In genomic region chr2:30590909-30591308, GRCm38 (mm10) we compare ENCODE assay signal across 8 mouse cellular contexts. TPM values are rescaled to one million over a fixed set of nuclear protein-coding genes. Genes with fewer than 3 reads are reported as not detected.
A peak's percentile ranks its signal among the peaks of the same experiment; 100 is the strongest.
DNase-seq lines count a peak whose midpoint lies in the region; ATAC-seq lines count a peak whose summit lies in the region.

No protein-coding gene starts in this region.

- ATAC-seq in frontal cortex, adult (ENCODE audit: low TSS enrichment) = peak; percentile 82
- peak; percentile 52 for ATAC-seq in activated CD4-positive, CD25-positive, alpha-beta regulatory T cell, adult 4 months
- ATAC-seq in embryonic facial prominence, embryonic 12.5 days (ENCODE audit: insufficient number of reproducible peaks, insufficient read depth, low FRiP score, low TSS enrichment) = no peak
- ATAC-seq in megakaryocyte, adult 5-6 weeks (ENCODE audit: poor library complexity, severe bottlenecking) = peak; percentile 78
- peak; percentile 70 for ATAC-seq in stomach, embryonic 14.5 days (ENCODE audit: insufficient number of reproducible peaks, insufficient read depth, low FRiP score, low read depth)

- 7% methylated on average over 3 of the region's 3 CpGs for WGBS in embryonic facial prominence, embryonic 12.5 days
- 9% methylated on average over 3 of the region's 3 CpGs for whole genome bisulfite sequencing in hindbrain, embryonic 10.5 days
- WGBS in stomach, embryonic 14.5 days = 2% methylated on average over 3 of the region's 3 CpGs

- no peak overlapping the region for H3K27ac ChIP-seq in embryonic facial prominence, embryonic 12.5 days
- peak overlapping the region; percentile 83 for H3K27ac ChIP-seq in hindbrain, embryonic 10.5 days
- H3K27ac ChIP-seq in stomach, embryonic 14.5 days (ENCODE audit: low read length) = peak overlapping the region; percentile 56; the same call in 1 of the 2 replicates

- H3K36me3 ChIP-seq in embryonic facial prominence, embryonic 12.5 days = no peaks in the 10 kb centered on the region
- H3K36me3 ChIP-seq in hindbrain, embryonic 10.5 days = no peaks in the 10 kb centered on the region
- no peaks in the 10 kb centered on the region for H3K36me3 ChIP-seq in stomach, embryonic 14.5 days (ENCODE audit: control insufficient read depth, insufficient read depth, low read length)

- no peaks in the 10 kb centered on the region for H3K9me3 ChIP-seq in embryonic facial prominence, embryonic 12.5 days
- no peaks in the 10 kb centered on the region for H3K9me3 ChIP-seq in hindbrain, embryonic 10.5 days
- no peaks in the 10 kb centered on the region for H3K9me3 ChIP-seq in stomach, embryonic 14.5 days (ENCODE audit: control insufficient read depth, low read depth, low read length)

- no peak for DNase-seq in frontal cortex, postnatal 25 days (ENCODE audit: low spot score in 2 of 2)
- DNase-seq in hindbrain, embryonic 10.5 days (ENCODE audit: low spot score) = no peak
- peak; percentile 48 to 49 for DNase-seq in left cerebral cortex, adult 18-20 months (ENCODE audit: low spot score in 2 of 2)

- H3K4me2 ChIP-seq in embryonic facial prominence, embryonic 12.5 days (replicated peaks) = peak overlapping the region; percentile 45
- H3K4me2 ChIP-seq in stomach, embryonic 14.5 days (replicated peaks; ENCODE audit: low read depth, low read length) = 0 out of 2 replicates have a peak overlapping the region, but pooled peaks have one; percentile 27

- H3K4me3 ChIP-seq in embryonic facial prominence, embryonic 12.5 days = 0 out of 2 replicates have a peak overlapping the region, but pooled peaks have one; percentile 11
- peak overlapping the region; percentile 42 for H3K4me3 ChIP-seq in hindbrain, embryonic 10.5 days
- no peak overlapping the region for H3K4me3 ChIP-seq in stomach, embryonic 14.5 days (ENCODE audit: low read depth, low read length)

- H3K27me3 ChIP-seq in embryonic facial prominence, embryonic 12.5 days = no peaks in the 10 kb centered on the region
- H3K27me3 ChIP-seq in hindbrain, embryonic 10.5 days (ENCODE audit: insufficient read depth, poor library complexity, severe bottlenecking) = no peaks in the 10 kb centered on the region
- H3K27me3 ChIP-seq in stomach, embryonic 14.5 days (ENCODE audit: control insufficient read depth, insufficient read depth, low read length) = no peaks in the 10 kb centered on the region

- peaks cover 45% of the 10 kb centered on the region for H3K4me1 ChIP-seq in embryonic facial prominence, embryonic 12.5 days
- peaks cover 85% of the 10 kb centered on the region for H3K4me1 ChIP-seq in hindbrain, embryonic 10.5 days (replicated peaks)
- peaks cover 32% of the 10 kb centered on the region for H3K4me1 ChIP-seq in stomach, embryonic 14.5 days (ENCODE audit: control insufficient read depth, insufficient read depth, low read length)

- H3K9ac ChIP-seq in embryonic facial prominence, embryonic 12.5 days = no peak overlapping the region
- H3K9ac ChIP-seq in stomach, embryonic 14.5 days (replicated peaks; ENCODE audit: low read depth, low read length) = no peak overlapping the region

RNA-seq across cellular contexts. Expression of gene Cstad, which starts 3.9 kb away (rescaled TPM):
- 1 to 10 TPM; 1.2 to 2.0 TPM for polyA plus RNA-seq in activated CD4-positive, CD25-positive, alpha-beta regulatory T cell, adult 4 months (2017; shearing (Covaris generic))
- 0.57 and 1.4 TPM in 2 replicates for polyA plus RNA-seq in embryonic facial prominence, embryonic 12.5 days (2016; fragmentation: Nextera tagmentation; extraction: Ambion mirVana)
- polyA plus RNA-seq in hindbrain, embryonic 10.5 days (2016; fragmentation: Nextera tagmentation; extraction: Ambion mirVana) = 0.33 and 0.47 TPM in 2 replicates
- total RNA-seq in left cerebral cortex, adult 18-20 months (2021) = 1 to 10 TPM; 3.1 to 4.0 TPM
- total RNA-seq in megakaryocyte, adult 5-6 weeks (2015) = 0.27 and 0.60 TPM in 2 replicates
- total RNA-seq in megakaryocyte, adult 5-6 weeks (2017) = not detected in 2 replicates
- polyA plus RNA-seq in stomach, embryonic 14.5 days (2014; fragmentation: Nextera tagmentation; extraction: Ambion mirVana) = 1.2 and 2.1 TPM in 2 replicates

Comparison
In these comparisons a context has a peak if more than half of its experiments do, and no peak if none do; other contexts are left out.
1. DNase-seq: peak in left cerebral cortex, adult 18-20 months (2 of 2); none in frontal cortex, postnatal 25 days (0 of 2) and hindbrain, embryonic 10.5 days (single experiment).